ENCODE assay signal across 1 mouse cellular context in the genomic region with DNA sequence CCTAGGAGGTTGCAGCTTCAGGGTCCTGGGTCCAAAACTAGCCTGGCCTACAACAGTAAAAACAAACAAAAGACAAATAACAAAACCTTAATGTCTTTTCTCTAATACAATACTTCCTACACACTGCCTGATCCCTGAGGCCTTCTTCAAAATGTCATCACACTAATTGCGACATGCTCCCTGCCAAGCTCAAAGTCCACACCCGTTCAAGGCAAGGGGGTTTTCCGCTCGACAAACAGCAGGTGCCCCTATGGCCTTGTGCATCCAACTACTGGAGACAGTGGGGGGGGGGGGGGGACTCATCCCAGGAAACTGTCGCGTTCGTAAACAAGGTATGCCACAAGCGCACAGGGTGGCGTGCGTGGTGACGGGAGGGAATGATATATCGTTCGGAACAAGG.
TF ChIP-seq lines count a peak whose summit lies in the region.

No protein-coding gene starts in this region.

TF ChIP-seq in MEL, 35 proteins besides CTCF, POLR2A, EP300 and RAD21:
- TF ChIP-seq JUND (IDR thresholded peaks at IDR 0.05; ENCODE audit: low read depth, low read length) (no peak), HCFC1 (IDR thresholded peaks at IDR 0.05; ENCODE audit: low read depth, low read length) (no peak), MYC (IDR thresholded peaks at IDR 0.05; ENCODE audit: low read depth, low read length) (no peak), GABPA (IDR thresholded peaks at IDR 0.05; ENCODE audit: low read depth, low read length) (no peak), POLR2AphosphoS2 (IDR thresholded peaks at IDR 0.05; ENCODE audit: low read length) (no peak), KAT2A (conservative IDR thresholded peaks at IDR 0.05; ENCODE audit: low read depth, low read length) (no peak), TCF12 (IDR thresholded peaks at IDR 0.05; ENCODE audit: low read depth, low read length) (no peak), GATA1 (IDR thresholded peaks at IDR 0.05; ENCODE audit: low read depth, low read length) (no peak), ZMIZ1 (IDR thresholded peaks at IDR 0.05; ENCODE audit: low read depth, low read length) (no peak), E2F4 (IDR thresholded peaks at IDR 0.05; ENCODE audit: borderline replicate concordance, low read depth, low read length) (no peak), ZC3H11A (IDR thresholded peaks at IDR 0.05; ENCODE audit: low read depth, low read length) (no peak), RCOR1 (IDR thresholded peaks at IDR 0.05; ENCODE audit: low read depth, low read length) (no peak), USF2 (IDR thresholded peaks at IDR 0.05; ENCODE audit: borderline replicate concordance in 1 of 2, insufficient read depth in 1 of 2, low read depth in 1 of 2, low read length in 2 of 2) (no peak), NRF1 (IDR thresholded peaks at IDR 0.05; ENCODE audit: insufficient read depth, low read depth, low read length, poor library complexity, severe bottlenecking) (no peak), BHLHE40 (IDR thresholded peaks at IDR 0.05; ENCODE audit: borderline replicate concordance, low read depth, low read length) (no peak), ETS1 (IDR thresholded peaks at IDR 0.05; ENCODE audit: low read depth, low read length) (no peak), USF1 (IDR thresholded peaks at IDR 0.05; ENCODE audit: low read depth, low read length) (no peak), TBP (IDR thresholded peaks at IDR 0.05; ENCODE audit: low read depth, low read length) (no peak), TAL1 (IDR thresholded peaks at IDR 0.05; ENCODE audit: low read length) (no peak)
